Mouse (Mus musculus) heart, embryonic 15.5 days (tissue): ENCODE measurements around the gene Atg16l1. TPM values are rescaled to one million over a fixed set of nuclear protein-coding genes. Genes with fewer than 3 reads are reported as not detected.

ENCODE experiments used
- ATAC-seq: fragments of 200-750 bp; cut with Nextera tagmentation; replicated peaks from 2 replicates; pipeline ENCODE4 v1.8.0; 2017; ENCODE audit warnings: low read depth, moderate TSS enrichment; ENCODE audit not compliant: insufficient number of reproducible peaks, insufficient read depth, low FRiP score
- H3K27ac ChIP-seq: fragments of 300-500 bp; sonication (generic); 2 replicates; pipeline ENCODE4 v1.5.1; 2015; ENCODE audit warnings: mild to moderate bottlenecking, inconsistent platforms
- H3K27me3 ChIP-seq: fragments of 300-500 bp; sonication (generic); 2 replicates; pipeline ENCODE4 v1.6.1; 2015; ENCODE audit warnings: inconsistent platforms
- H3K36me3 ChIP-seq: fragments of 300-500 bp; sonication (generic); 2 replicates; pipeline ENCODE4 v1.6.1; 2015; ENCODE audit warnings: mild to moderate bottlenecking, inconsistent platforms
- H3K4me1 ChIP-seq: fragments of 300-500 bp; sonication (generic); replicated peaks from 2 replicates; pipeline ENCODE4 v1.6.1; 2015; ENCODE audit warnings: inconsistent platforms
- H3K4me2 ChIP-seq: fragments of 300-500 bp; sonication (generic); 2 replicates; pipeline ENCODE4 v1.6.1; 2015; ENCODE audit warnings: inconsistent platforms, mild to moderate bottlenecking, moderate library complexity
- H3K4me3 ChIP-seq: fragments of 300-500 bp; sonication (generic); 2 replicates; pipeline ENCODE4 v1.5.1; 2015; ENCODE audit warnings: mild to moderate bottlenecking, inconsistent platforms
- H3K9ac ChIP-seq: fragments of 300-500 bp; sonication (generic); 2 replicates; pipeline ENCODE4 v1.6.1; 2015; ENCODE audit warnings: mild to moderate bottlenecking, inconsistent platforms
- H3K9me3 ChIP-seq: fragments of 300-500 bp; sonication (generic); replicated peaks from 2 replicates; pipeline ENCODE4 v1.6.1; 2016; ENCODE audit warnings: inconsistent platforms
- WGBS: fragments of 180-500 bp; shearing (Covaris S2); methylation state at CpG from one replicate; pipeline ENCODE4 v1.1.7; 2015; ENCODE audit warnings: mixed read lengths; 5-methylcytosine and 5-hydroxymethylcytosine counted together
- polyA plus RNA-seq: library from polyadenylated mRNA; unstranded; fragments of >200 nt; fragmentation: Nextera tagmentation; extraction: Ambion mirVana; gene quantifications from 2 replicates; pipeline ENCODE4 v1.2.1, GENCODE M21; 2015

The Atg16l1 gene
- polyA plus RNA-seq, 1 experiment from 2014 or later, result 22.6 TPM

DNA sequence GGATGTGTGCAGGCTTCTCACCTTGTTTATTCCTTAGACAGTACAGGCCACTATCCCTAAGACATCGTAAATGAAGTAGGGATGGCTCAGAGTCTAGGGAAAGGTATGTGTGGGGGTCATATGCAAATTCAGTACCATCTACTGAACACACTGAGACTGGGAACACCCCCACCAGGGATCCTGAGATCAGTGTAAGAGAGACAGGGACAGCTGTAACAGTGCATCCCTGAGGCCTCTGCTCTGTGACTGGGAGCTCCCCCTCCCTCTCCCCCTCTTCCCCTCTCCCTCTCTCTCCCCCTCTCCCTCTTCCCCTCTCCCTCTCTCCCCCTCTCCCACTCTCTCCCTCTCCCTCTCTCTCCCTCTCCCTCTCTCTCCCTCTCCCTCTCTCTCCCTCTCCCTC is 80.8 kb downstream of the Atg16l1 start:
- Histone ChIP-seq H3K27me3 (no peaks in the 10 kb centered on the region), H3K9ac (no peak overlapping the region), H3K27ac (no peak overlapping the region), H3K4me3 (no peak overlapping the region), H3K9me3 (no peaks in the 10 kb centered on the region), H3K4me2 (no peak overlapping the region), H3K4me1 (no peaks in the 10 kb centered on the region), H3K36me3 (no peaks in the 10 kb centered on the region)
- ATAC-seq, result no peak
- WGBS, result 60% methylated on average over 1 of the region's 1 CpGs

DNA sequence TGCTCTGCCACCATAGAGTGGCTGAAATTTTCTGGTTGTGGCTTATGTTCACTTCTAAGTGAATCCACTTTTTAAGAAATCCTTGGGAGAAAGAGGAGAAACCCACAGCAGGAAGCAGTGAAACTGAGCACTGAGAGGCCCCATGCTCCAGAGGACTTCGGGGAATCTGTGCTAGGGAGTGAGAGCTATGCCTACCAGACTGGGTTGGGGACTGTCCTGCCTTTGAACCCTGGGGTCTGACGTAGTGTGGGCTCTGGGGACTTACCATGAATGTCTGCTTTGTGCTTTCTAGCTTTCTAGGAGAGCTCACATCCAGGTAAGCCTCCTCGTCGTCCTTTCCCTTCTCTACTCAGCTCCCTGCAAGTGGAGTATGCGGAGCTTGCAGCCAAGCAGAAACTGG is 81.3 kb downstream of the Atg16l1 start:
- Histone ChIP-seq H3K4me1 (no peaks in the 10 kb centered on the region), H3K36me3 (no peaks in the 10 kb centered on the region), H3K27me3 (no peaks in the 10 kb centered on the region), H3K9ac (no peak overlapping the region), H3K9me3 (no peaks in the 10 kb centered on the region), H3K4me2 (no peak overlapping the region), H3K27ac (no peak overlapping the region), H3K4me3 (no peak overlapping the region)
- ATAC-seq, result no peak
- WGBS, result 43% methylated on average over 5 of the region's 5 CpGs

DNA sequence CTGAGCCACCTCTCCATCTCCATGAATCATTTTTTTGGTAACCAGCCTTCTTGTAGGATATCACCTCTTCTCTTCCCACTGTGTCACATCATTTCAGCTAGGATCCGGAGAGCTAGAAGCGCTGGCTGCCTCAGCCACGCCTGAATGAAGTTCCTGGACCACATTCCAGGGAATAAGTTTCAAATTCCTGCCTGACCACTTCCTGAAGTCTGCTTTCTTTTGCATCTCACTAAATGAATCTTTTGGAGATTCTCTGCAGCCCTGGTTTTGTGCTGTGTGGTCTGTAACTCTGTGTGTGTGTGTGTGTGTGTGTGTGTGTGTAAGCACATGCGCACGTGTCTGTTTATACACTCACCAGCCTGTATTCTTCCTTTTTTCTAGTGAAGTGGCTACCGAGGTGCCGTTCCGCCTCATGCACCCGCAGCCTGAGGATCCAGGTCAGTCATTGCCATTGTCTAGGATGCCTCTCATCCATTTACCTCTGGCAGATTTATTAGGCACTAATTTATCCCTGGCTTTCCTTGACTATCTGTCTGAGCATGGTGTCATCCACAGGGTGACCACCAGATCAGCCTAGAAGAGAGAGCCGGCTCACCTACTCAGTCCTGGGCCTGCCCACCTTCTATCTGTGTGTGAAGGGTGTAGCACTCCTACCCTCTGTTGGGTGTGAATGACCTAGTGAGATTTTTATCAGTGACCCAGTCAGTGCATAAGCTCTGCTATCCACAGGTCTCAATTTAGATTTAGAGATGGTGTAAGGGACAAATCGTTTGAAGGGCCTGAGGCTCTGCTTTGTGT is 84.9 kb downstream of the Atg16l1 start:
- WGBS, result 62% methylated on average over 11 of the region's 11 CpGs
- Histone ChIP-seq H3K4me1 (no peaks in the 10 kb centered on the region), H3K36me3 (no peaks in the 10 kb centered on the region), H3K4me2 (no peak overlapping the region), H3K9me3 (no peaks in the 10 kb centered on the region), H3K27ac (no peak overlapping the region), H3K27me3 (no peaks in the 10 kb centered on the region), H3K9ac (no peak overlapping the region), H3K4me3 (no peak overlapping the region)
- ATAC-seq, result no peak

Other genes starting within 250 kb of the Atg16l1 start
- gene Neu2, start 246.0 kb upstream of the Atg16l1 start, polyA plus RNA-seq, result 0.53 and 2.3 TPM in 2 replicates
- gene Ngef, start 182.0 kb upstream of the Atg16l1 start, polyA plus RNA-seq, result 0.34 and 1.0 TPM in 2 replicates
- 4.4 and 11.5 TPM in 2 replicates for gene Inpp5d, start 135.6 kb upstream of the Atg16l1 start, polyA plus RNA-seq
- gene Sag, start 47.8 kb downstream of the Atg16l1 start, polyA plus RNA-seq, result 0.79 and 0.86 TPM in 2 replicates
- 19.7 and 24.7 TPM in 2 replicates for gene Dgkd, start 97.4 kb downstream of the Atg16l1 start, polyA plus RNA-seq